Mouse (Mus musculus): ENCODE data around the gene Tln2.

- peak; percentile 59 for TF ChIP-seq CTCF (IDR thresholded peaks at IDR 0.05; ENCODE audit: low read depth, low read length)
- no peak for TF ChIP-seq POLR2A (IDR thresholded peaks at IDR 0.05; ENCODE audit: insufficient read depth, low read length)
These were observed 339.1 kb downstream of the Tln2 start for GRCm38 (mm10) chr9:67220388-67220787.

Measured in ES-Bruce4 (cell line).